Mouse (Mus musculus) liver (tissue): ENCODE results near the gene Zbtb4.
A peak's percentile ranks its signal among the peaks of the same experiment; 100 is the strongest.

Experiments
- DNase-seq: peaks from one replicate; pipeline ENCODE4 v3.0.0-alpha.2; 2020; ENCODE audit warnings: mixed read lengths

Zbtb4 gene

GRCm38 (mm10) chr11:69766126-69766609, 456 bp downstream of the Zbtb4 start:
- peak; percentile 75 for DNase-seq

- DNase-seq = no peak
These were observed 1.3 kb downstream of the Zbtb4 start for GRCm38 (mm10) chr11:69766872-69767624.

GRCm38 (mm10) chr11:69767625-69767909, 1.9 kb downstream of the Zbtb4 start:
- no peak for DNase-seq

GRCm38 (mm10) chr11:69774961-69775360, 9.2 kb downstream of the Zbtb4 start:
- no peak for DNase-seq

DNA sequence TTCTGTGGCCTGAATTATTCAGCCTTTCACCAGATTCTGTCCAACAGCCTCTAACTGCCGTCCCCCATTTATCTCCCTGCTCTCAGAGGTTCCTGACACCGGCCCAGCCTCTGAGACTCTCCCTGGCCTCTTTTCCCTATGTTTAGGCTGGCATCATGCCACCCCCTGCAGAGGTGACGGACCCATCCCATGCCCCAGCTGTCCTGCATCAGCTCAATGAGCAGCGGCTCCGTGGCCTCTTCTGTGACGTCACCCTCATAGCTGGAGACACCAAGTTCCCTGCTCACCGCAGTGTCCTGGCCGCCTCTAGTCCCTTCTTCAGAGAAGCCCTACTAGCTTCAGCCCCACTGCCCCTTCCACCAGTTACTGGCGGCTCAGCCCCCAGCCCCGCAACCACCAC, 10.0 kb downstream of the Zbtb4 start:
- DNase-seq = no peak

DNA sequence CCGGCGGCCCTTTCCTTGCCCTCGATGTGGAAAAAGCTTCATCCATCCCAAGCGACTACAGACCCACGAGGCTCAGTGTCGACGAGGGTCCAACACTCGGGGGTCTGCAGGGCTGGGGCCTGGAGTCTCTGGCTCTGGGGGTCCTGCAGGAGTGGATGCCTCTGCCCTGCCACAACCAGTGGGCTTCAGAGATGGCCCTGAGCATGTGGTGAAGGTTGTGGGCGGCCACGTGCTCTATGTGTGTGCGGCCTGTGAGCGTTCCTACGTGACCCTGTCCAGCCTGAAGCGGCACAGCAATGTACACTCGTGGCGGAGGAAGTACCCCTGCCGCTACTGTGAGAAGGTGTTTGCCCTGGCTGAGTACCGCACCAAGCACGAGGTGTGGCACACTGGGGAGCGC, 10.8 kb downstream of the Zbtb4 start:
- DNase-seq = no peak

DNA sequence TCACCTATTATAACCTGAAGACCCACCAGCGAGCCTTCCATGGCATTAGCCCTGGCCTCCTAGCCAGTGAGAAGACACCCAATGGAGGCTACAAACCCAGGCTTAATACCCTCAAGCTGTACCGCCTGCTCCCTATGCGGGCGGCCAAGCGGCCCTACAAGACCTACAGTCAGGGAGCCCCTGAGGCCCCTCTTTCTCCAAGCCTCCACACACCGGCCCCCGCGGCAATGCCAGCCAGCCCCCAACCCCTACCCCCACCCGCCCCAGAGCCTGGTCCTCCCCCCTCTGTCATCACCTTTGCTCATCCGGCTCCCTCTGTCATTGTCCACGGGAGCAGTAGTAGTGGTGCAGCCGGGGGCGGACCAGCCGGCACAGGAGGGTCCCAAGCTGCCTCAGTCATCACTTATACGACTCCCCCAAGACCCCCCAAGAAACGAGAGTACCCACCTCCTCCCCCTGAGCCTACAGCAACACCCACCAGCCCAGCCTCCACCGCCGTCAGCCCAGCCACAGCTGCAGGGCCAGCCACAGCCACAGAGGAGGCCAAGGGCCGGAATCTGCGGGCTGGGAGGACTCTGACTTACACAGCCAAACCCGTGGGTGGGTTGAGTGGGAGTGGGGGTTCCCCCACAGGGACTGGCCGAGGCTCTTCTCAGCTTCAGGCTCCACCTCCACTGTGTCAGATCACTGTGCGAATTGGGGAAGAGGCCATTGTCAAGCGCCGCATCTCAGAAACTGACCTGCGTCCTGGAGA, 12.0 kb downstream of the Zbtb4 start:
- DNase-seq = no peak

GRCm38 (mm10) chr11:69778258-69778982, 12.7 kb downstream of the Zbtb4 start:
- no peak for DNase-seq

DNA sequence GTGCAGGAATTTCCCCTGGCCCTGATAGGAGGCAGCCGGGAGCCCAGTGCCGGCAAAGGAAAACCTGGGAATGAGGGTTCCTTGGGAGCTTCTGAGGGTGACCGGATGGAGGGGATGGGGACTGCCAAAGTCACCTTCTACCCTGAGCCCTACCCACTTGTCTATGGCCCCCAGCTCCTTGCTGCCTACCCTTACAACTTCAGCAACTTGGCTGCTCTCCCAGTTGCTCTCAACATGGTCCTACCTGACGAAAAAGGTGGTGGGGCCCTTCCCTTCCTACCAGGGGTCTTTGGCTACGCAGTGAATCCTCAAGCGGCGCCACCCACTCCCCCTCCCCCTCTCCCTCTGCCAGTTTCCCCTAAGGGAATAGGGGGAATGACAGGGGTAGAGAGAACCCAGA, 13.3 kb downstream of the Zbtb4 start:
- no peak for DNase-seq

DNA sequence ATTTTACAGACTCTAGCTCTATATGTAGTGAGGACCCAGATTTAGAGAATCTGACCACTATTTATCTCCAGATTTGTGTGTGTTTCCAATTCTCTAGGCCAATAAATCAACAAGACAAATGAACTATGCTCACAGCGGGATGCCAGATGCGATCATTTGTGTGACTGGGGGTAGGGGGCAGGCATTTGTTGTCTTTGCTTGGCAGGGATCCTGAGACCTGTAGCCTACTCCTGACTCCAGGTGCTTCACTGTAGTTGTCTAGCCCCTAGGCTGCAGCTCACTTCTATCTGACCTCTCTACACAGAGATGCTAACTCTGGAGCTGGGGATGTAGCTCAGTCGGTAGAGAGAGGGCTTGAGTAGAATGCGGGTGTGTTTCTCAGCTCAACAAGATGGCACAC, 16.1 kb downstream of the Zbtb4 start:
- DNase-seq = no peak

- peak; percentile 70 for DNase-seq
These were observed 19.1 kb downstream of the Zbtb4 start for GRCm38 (mm10) chr11:69784793-69785272.

- no peak for DNase-seq
These were observed 21.6 kb downstream of the Zbtb4 start for GRCm38 (mm10) chr11:69787306-69787705.

DNA sequence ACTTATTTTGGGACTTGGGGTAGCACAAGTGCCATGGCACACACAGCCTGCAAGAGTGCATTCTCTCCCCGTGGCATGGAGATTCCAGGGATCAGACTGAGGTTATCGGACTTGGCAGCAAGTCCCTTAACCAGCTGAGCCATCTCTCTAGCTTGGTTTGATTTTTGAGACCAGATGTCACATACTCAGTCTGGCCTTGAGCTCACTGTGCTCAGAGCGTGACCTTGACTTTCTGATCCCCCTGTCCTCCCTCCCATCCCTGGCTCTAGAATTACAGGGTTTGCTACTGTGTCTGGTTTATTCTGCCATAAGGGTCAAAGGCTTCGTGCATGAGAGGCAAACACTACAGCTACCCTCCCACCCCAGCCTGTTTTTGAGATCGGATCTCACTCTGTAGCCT, 23.7 kb downstream of the Zbtb4 start:
- DNase-seq = no peak

- DNase-seq = no peak
These were observed 25.7 kb downstream of the Zbtb4 start for GRCm38 (mm10) chr11:69791420-69791819.

DNA sequence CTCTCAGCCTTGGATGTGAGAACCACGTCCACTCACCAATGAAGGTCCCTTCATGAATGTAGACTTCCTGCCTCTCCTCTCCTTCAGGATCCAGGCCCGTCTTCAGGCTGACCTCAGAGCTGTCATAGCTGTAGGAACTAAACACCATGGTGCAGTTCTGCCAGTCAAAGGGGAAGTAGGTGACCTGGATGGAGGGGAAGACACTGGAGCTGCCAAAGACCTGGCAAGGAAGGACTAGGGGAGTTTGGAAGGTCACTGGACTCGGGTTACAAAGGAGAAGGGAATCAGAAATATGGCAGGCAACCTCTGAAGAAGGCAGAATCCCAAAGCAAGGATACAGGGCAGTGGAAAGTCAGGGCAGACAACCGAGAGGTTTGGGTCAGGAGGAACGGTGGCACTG, 27.7 kb downstream of the Zbtb4 start:
- no peak for DNase-seq

DNA sequence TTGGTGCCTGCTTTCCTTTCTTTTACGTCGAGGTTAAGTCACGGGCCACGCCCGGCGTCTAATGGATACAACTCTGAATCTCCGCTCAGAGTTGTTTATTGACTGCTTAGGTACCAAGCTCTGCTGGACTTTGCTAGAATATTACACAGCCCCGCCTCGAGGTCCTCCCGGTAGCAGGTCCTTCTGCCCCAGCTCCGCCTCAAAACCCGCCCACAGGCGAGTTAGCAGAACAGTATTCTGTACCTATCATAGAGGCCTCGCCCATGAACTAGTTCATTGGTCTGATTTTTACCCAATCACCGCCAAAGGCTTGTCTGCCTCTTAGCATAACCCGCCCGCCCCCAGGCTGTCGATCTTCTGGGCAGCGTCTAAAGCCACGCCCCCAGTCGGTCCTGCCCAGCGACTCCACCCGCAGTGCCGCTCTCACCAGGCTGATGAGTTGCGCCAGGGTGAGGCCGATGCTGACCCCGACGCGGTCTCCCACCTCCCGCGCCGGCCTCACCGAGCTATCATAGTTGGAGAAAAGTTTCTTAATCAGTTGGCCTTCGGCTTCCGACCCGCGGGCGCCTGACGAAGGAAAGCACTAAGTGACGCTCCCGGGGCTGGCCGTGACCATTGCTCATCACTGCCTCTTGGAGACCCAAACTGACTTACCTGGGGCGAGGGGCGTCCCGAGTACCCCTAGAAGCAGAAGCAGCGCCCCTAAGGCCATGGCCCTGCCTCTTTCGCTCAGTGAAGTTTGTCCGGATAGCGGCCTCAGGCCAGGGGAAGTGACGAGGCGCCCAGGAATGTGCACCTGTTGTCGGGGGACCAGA, 29.7 kb downstream of the Zbtb4 start, which contains the start of gene Chrnb1:
Gene Chrnb1, minus strand, starts transcription at position 776 of the 815 bp plus-strand sequence.
- peak; percentile 98 for DNase-seq

- no peak for DNase-seq
These were observed 30.3 kb downstream of the Zbtb4 start for GRCm38 (mm10) chr11:69795983-69796435.

DNA sequence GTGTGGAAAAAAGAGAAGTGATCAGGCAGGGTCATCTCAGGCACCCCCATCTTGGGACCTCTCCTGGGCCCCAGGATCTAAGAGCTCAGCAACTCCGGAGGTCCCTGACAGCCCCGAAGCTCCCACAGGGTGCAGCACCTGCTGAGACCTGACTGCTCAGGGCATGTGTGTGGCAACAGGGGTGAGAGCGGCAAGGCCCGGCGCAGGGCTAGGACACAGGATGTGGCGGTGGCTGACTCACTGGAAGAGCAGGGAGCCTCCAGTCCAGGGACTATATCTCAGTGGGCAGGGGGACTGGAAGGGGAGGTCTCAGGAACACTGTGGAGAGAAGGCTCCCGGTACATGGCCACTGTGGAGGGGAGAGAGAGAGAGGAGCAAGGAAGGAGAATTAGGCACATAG, 32.2 kb downstream of the Zbtb4 start:
- DNase-seq = no peak

DNA sequence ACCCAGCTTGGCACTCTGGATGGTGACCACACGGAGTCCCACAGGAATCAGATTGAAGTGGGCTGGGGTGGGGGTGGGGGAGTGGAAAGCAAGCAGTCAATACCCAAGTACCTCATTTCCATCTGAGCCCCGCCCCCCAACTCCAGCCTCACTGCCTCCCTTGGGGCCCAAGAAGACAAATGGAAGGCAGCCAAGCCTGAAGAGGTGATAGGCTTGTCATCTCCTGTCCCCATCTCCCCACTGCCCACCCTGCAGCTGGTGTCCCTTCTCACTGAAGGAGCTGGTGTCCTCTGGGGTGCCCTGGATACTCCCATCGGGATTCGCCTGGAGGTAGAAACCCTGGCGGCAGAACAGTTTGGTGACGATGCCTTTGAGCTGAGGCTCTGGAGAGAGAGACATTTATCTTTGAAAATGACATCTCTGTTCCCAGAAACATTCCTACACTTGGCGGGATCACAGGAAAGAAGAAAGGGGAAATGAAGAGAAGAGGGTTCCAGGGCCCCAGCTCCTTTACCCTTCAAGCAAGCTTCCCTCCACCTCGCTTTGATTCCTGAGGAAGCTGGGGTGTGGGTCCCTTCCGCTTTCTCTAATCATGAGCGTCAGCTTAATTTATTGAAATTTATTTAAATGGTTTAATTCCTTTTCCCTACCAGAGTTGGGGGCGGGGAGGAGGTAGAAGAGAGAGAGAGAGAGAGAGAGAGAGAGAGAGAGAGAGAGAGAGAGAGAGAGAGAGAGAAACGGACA, 33.9 kb downstream of the Zbtb4 start:
- no peak for DNase-seq

DNA sequence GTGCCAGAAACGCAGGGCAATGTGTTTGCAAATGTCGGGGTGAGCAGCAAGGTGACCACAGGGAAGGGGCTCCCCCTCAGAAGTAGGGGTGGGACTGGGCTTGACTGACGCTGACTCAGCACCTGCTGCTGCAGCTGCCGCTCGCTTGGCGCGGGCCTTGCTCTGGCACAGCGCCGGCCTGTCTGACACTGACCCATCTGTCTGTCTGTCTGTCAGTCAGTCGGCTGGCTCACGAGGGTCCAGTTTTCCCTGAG, 34.4 kb downstream of the Zbtb4 start:
- peak; percentile 29 for DNase-seq

DNA sequence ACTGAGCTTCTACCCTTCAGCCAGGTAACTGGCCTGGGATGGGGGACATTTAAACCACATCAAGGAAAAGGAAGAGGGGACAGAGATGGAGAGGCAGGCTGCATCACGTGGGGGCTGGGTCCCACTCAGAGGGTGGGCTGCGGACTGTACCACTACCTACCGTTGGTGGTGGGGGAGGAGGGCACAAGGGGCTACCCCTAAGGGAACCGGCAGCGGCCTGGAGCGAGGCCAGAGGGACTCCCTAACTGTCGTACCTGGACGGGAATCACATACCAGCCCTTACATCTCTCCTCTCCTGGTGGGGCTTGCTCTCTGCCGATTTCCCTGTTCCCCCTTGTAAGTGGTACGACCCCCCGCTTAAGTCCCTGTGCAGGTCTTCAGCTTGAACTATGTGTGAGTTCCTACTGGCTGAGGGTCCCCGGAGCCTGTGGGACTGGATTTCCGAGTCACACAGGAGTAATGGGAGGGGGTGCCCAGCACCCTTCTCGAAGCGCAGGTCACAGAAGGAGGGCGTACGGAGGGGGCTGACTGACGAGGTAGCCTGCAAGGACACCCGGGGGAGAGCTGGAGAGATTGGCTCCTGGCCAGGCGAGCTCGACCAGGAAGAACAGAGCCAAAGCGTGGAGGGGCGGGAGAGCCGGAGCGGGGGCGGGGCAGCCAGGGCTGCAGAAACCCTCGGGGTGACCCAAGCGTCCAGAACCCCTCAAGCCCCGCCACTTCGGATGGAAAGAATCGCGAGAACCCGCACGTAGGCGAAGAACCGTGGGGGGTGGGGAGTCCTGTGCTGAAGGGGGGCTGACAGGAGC, 34.9 kb downstream of the Zbtb4 start:
- peak; percentile 60 for DNase-seq
